Mouse (Mus musculus) bone marrow, adult 2 months (tissue): ENCODE data around the gene Nop9. TPM values are rescaled to one million over a fixed set of nuclear protein-coding genes. Genes with fewer than 3 reads are reported as not detected.

Experiments used
- H3K27ac ChIP-seq: fragments of 200-500 bp; 2 replicates; pipeline ENCODE4 v1.5.1; 2012; ENCODE audit warnings: low read depth, mild to moderate bottlenecking, control low read depth, inconsistent platforms, low read length; ENCODE audit not compliant: control insufficient read depth, poor library complexity, insufficient read depth
- H3K4me1 ChIP-seq: fragments of 200-500 bp; 2 replicates; pipeline ENCODE4 v1.6.1; 2011; ENCODE audit warnings: low read length; ENCODE audit not compliant: control insufficient read depth, insufficient read depth
- H3K4me3 ChIP-seq: fragments of 200-500 bp; replicated peaks from 2 replicates; pipeline ENCODE3; 2011; ENCODE audit warnings: mild to moderate bottlenecking, low read depth, low read length, control low read depth; ENCODE audit not compliant: control insufficient read depth
- CTCF ChIP-seq: fragments of 200-500 bp; IDR thresholded peaks from 2 replicates; pipeline ENCODE4 v1.5.1; 2011; ENCODE audit warnings: low read length, control low read depth; ENCODE audit not compliant: control insufficient read depth, insufficient read depth
- POLR2A ChIP-seq: fragments of 200-500 bp; IDR thresholded peaks from 2 replicates; pipeline ENCODE4 v1.6.1; 2011; ENCODE audit warnings: low read depth, mild to moderate bottlenecking, control low read depth, low read length, borderline replicate concordance; ENCODE audit not compliant: control insufficient read depth
- WGBS: fragments of 180-500 bp; shearing (Covaris S2); methylation state at CpG from one replicate; pipeline ENCODE4 v1.1.7; 2018; 5-methylcytosine and 5-hydroxymethylcytosine counted together
- polyA plus RNA-seq: library from polyadenylated mRNA; stranded (reverse); fragments of >200 nt; gene quantifications from 2 replicates; pipeline ENCODE4 v1.2.4, GENCODE M21; 2011; ENCODE audit warnings: low replicate concordance; ENCODE audit not compliant: missing spikeins, insufficient read depth, insufficient read length

Nop9 gene
- polyA plus RNA-seq, 1 experiment = 14.5 TPM

DNA sequence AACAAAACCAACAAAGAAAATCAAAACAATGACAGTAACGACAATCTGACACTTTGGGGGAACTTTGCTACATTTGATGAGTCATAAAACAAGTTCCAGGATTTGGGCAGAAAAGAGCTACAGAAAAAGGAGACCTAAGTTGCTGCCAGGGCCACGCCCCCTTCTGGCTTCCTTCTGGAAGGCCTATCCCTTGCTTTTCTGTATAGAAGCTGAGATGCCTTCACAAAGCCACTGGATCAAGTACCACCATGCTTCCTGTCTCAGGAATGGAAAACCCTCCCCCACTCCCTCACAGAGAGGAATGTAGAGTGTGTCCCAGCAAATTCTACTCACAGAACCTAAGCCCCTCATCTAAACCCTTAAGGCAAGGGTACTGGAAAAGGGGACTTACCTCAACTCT, 48.5 kb downstream of the Nop9 start:
- Histone ChIP-seq H3K4me3 (no peak overlapping the region), H3K4me1 (no peaks in the 10 kb centered on the region), H3K27ac (no peak overlapping the region)
- WGBS = 52% methylated on average over 2 of the region's 2 CpGs
- TF ChIP-seq POLR2A = no peak
- no peak for TF ChIP-seq CTCF

- Histone ChIP-seq H3K27ac (no peak overlapping the region), H3K4me3 (no peak overlapping the region), H3K4me1 (no peaks in the 10 kb centered on the region)
- 63% methylated on average over 15 of the region's 15 CpGs for WGBS
- TF ChIP-seq POLR2A = no peak
- TF ChIP-seq CTCF = no peak
These were observed 50.1 kb downstream of the Nop9 start for GRCm38 (mm10) chr14:55795380-55796163.

Other genes with a start within 250 kb of the Nop9 start
- gene Cpne6, start 235.2 kb upstream of the Nop9 start, polyA plus RNA-seq = not detected in 2 replicates
- gene Nrl, start 220.7 kb upstream of the Nop9 start, polyA plus RNA-seq = 0.25 and 0.70 TPM in 2 replicates
- 42.6 and 60.8 TPM in 2 replicates for gene Pck2, start 205.4 kb upstream of the Nop9 start, polyA plus RNA-seq
- 26.4 and 42.3 TPM in 2 replicates for gene Dcaf11, start 185.7 kb upstream of the Nop9 start, polyA plus RNA-seq
- not detected in 2 replicates for gene A730061H03Rik, start 185.3 kb upstream of the Nop9 start, polyA plus RNA-seq
- not detected in 2 replicates for gene Fitm1, start 170.1 kb upstream of the Nop9 start, polyA plus RNA-seq
- gene Psme1, start 167.6 kb upstream of the Nop9 start, polyA plus RNA-seq = 187 and 268 TPM in 2 replicates
- 12.3 and 48.5 TPM in 2 replicates for gene Emc9, start 160.4 kb upstream of the Nop9 start, polyA plus RNA-seq
- gene Psme2, start 154.6 kb upstream of the Nop9 start, polyA plus RNA-seq = 152 and 175 TPM in 2 replicates
- 79.5 and 160 TPM in 2 replicates for gene Rnf31, start 154.0 kb upstream of the Nop9 start, polyA plus RNA-seq
- gene Irf9, start 142.1 kb upstream of the Nop9 start, polyA plus RNA-seq = 60.8 and 84.3 TPM in 2 replicates
- gene Rec8, start 127.7 kb upstream of the Nop9 start, polyA plus RNA-seq = 13.2 and 28.5 TPM in 2 replicates
- 24.9 and 49.5 TPM in 2 replicates for gene Ipo4, start 109.7 kb upstream of the Nop9 start, polyA plus RNA-seq
- gene Gm49378, start 107.8 kb upstream of the Nop9 start, polyA plus RNA-seq = 2.0 and 5.8 TPM in 2 replicates
- 37.9 and 46.7 TPM in 2 replicates for gene Tm9sf1, start 101.9 kb upstream of the Nop9 start, polyA plus RNA-seq
- 0.77 and 4.0 TPM in 2 replicates for gene Tssk4, start 95.5 kb upstream of the Nop9 start, polyA plus RNA-seq
- gene Mdp1, start 85.2 kb upstream of the Nop9 start, polyA plus RNA-seq = 23.2 and 50.4 TPM in 2 replicates
- 7.3 and 18.3 TPM in 2 replicates for gene Gmpr2, start 73.8 kb upstream of the Nop9 start, polyA plus RNA-seq
- gene Nedd8, start 73.6 kb upstream of the Nop9 start, polyA plus RNA-seq = 173 and 183 TPM in 2 replicates
- 25.4 and 38.1 TPM in 2 replicates for gene Tinf2, start 63.9 kb upstream of the Nop9 start, polyA plus RNA-seq
- gene Tgm1, start 31.8 kb upstream of the Nop9 start, polyA plus RNA-seq = 1.1 and 5.1 TPM in 2 replicates
- 16.0 and 24.5 TPM in 2 replicates for gene Rabggta, start 23.4 kb upstream of the Nop9 start, polyA plus RNA-seq
- 24.4 and 25.9 TPM in 2 replicates for gene Dhrs1, start within 50 bp of the Nop9 start, polyA plus RNA-seq
- gene Cideb, start 12.8 kb downstream of the Nop9 start, polyA plus RNA-seq = 1.6 TPM in 1 of 2 replicates, not detected in the other
- 2.8 and 6.5 TPM in 2 replicates for gene Ltb4r2, start 15.7 kb downstream of the Nop9 start, polyA plus RNA-seq
- gene Ltb4r1, start 20.3 kb downstream of the Nop9 start, polyA plus RNA-seq = 34.1 and 77.0 TPM in 2 replicates
- 2.3 and 4.7 TPM in 2 replicates for gene Adcy4, start 38.4 kb downstream of the Nop9 start, polyA plus RNA-seq
- 27.7 and 38.9 TPM in 2 replicates for gene Ripk3, start 43.2 kb downstream of the Nop9 start, polyA plus RNA-seq
- gene Nfatc4, start 77.5 kb downstream of the Nop9 start, polyA plus RNA-seq = 4.0 and 5.6 TPM in 2 replicates
- 0.93 and 1.3 TPM in 2 replicates for gene Nynrin, start 108.3 kb downstream of the Nop9 start, polyA plus RNA-seq
- gene Cbln3, start 138.7 kb downstream of the Nop9 start, polyA plus RNA-seq = not detected in 2 replicates
- 12.6 and 28.3 TPM in 2 replicates for gene Khnyn, start 139.3 kb downstream of the Nop9 start, polyA plus RNA-seq
- 3.0 and 3.1 TPM in 2 replicates for gene Sdr39u1, start 154.6 kb downstream of the Nop9 start, polyA plus RNA-seq
- gene Cma1, start 199.0 kb downstream of the Nop9 start, polyA plus RNA-seq = not detected in 2 replicates
- gene Cma2, start 205.3 kb downstream of the Nop9 start, polyA plus RNA-seq = not detected in 2 replicates